Mouse (Mus musculus) spleen, adult 2 months (tissue): ENCODE data around the gene Lrrc1.

ENCODE experiments used
- CTCF ChIP-seq: fragments of 200-500 bp; IDR thresholded peaks from 2 replicates; pipeline ENCODE4 v1.5.1; 2011; ENCODE audit warnings: mild to moderate bottlenecking, inconsistent platforms; ENCODE audit not compliant: insufficient read depth, insufficient read length, insufficient replicate concordance; ENCODE audit errors: extremely low read depth
- POLR2A ChIP-seq: fragments of 200-500 bp; IDR thresholded peaks from 2 replicates; pipeline ENCODE4 v1.6.1; 2011; ENCODE audit warnings: low read depth, low read length, inconsistent platforms

DNA sequence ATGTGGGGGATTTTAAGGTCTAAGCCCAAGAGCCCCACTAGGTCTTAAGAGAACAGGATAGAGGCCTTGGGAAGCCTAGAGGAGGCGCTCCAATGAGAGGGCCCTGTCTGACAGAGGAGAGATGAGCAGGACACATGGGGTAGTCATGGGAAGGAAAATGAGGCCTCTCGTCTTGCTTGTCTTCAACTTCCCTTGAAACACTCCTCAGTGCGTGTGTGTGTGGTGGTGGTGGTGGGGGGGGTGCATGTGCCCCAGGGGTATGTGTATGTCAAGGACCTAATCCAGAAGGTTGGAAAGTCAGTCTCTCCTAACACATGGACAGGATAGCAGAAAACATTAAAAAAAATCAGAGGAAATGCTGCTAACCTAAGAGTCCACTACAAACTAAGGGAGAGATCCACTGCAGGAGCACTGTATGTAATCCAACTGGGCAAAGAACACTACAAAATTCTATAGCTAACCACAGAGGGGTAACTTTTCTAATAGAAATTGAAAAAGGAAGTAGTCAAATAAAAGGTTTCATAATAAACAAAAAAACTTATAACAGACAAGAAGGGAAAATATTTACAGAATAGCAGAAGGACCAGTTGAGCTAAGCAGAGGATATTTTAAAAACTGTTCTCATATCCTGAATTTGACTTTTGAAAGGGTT lies 36.8 kb downstream of the Lrrc1 start:
- TF ChIP-seq CTCF (no peak), POLR2A (no peak)
